Mouse (Mus musculus) ES-Bruce4 (cell line): ENCODE measurements around the gene Cyb561d1. TPM values are rescaled to one million over a fixed set of nuclear protein-coding genes. Genes with fewer than 3 reads are reported as not detected.

ENCODE experiments used
- H3K27ac ChIP-seq: 2 replicates; pipeline ENCODE4 v1.5.1; 2012; ENCODE audit warnings: low read length, inconsistent platforms; ENCODE audit not compliant: insufficient read depth
- H3K27me3 ChIP-seq: 2 replicates; pipeline ENCODE4 v1.6.1; 2012; ENCODE audit warnings: mild to moderate bottlenecking, low read length, inconsistent platforms; ENCODE audit not compliant: control insufficient read depth, poor library complexity, insufficient read depth, severe bottlenecking
- H3K36me3 ChIP-seq: 2 replicates; pipeline ENCODE4 v1.6.1; 2012; ENCODE audit warnings: inconsistent platforms, mild to moderate bottlenecking, low read length, moderate library complexity; ENCODE audit not compliant: control insufficient read depth, poor library complexity, insufficient read depth, severe bottlenecking
- H3K4me1 ChIP-seq: one replicate; pipeline ENCODE4 v1.8.1; 2011; ENCODE audit warnings: low read length; ENCODE audit not compliant: control insufficient read depth, insufficient read depth
- H3K4me3 ChIP-seq: 2 replicates; pipeline ENCODE4 v1.5.1; 2011; ENCODE audit warnings: low read depth, mild to moderate bottlenecking, low read length
- H3K9ac ChIP-seq: 2 replicates; pipeline ENCODE4 v1.6.1; 2012; ENCODE audit warnings: low read depth, mild to moderate bottlenecking, inconsistent platforms; ENCODE audit not compliant: poor library complexity, severe bottlenecking
- H3K9me3 ChIP-seq: replicated peaks from 2 replicates; pipeline ENCODE4 v1.6.1; 2012; ENCODE audit warnings: mild to moderate bottlenecking, low read length, inconsistent platforms; ENCODE audit not compliant: control insufficient read depth, poor library complexity, insufficient read depth, severe bottlenecking
- CTCF ChIP-seq: IDR thresholded peaks from one replicate; pipeline ENCODE4 v1.8.1; 2011; ENCODE audit warnings: low read depth, low read length
- EP300 ChIP-seq: IDR thresholded peaks from 2 replicates; pipeline ENCODE4 v1.6.1; 2011; ENCODE audit warnings: low read depth, low read length; ENCODE audit not compliant: insufficient read depth
- POLR2A ChIP-seq: IDR thresholded peaks from one replicate; pipeline ENCODE4 v1.8.1; 2011; ENCODE audit warnings: low read length; ENCODE audit not compliant: insufficient read depth
- polyA plus RNA-seq: library from polyadenylated mRNA; stranded (reverse); fragments of >200 nt; gene quantifications from 2 replicates; pipeline ENCODE4 v1.2.4, GENCODE M21; 2011; ENCODE audit warnings: low read depth; ENCODE audit not compliant: missing spikeins, insufficient read depth, insufficient read length

The Cyb561d1 gene
- polyA plus RNA-seq, 1 experiment: 3.7 TPM

- Histone ChIP-seq H3K4me3 (no peak overlapping the region), H3K4me1 (no peaks in the 10 kb centered on the region), H3K36me3 (no peaks in the 10 kb centered on the region), H3K27me3 (no peaks in the 10 kb centered on the region), H3K27ac (no peak overlapping the region), H3K9me3 (no peaks in the 10 kb centered on the region), H3K9ac (no peak overlapping the region)
- TF ChIP-seq POLR2A (no peak), EP300 (no peak), CTCF (no peak)
Observed at GRCm38 (mm10) chr3:108152290-108152689, 48.7 kb downstream of the Cyb561d1 start.

DNA sequence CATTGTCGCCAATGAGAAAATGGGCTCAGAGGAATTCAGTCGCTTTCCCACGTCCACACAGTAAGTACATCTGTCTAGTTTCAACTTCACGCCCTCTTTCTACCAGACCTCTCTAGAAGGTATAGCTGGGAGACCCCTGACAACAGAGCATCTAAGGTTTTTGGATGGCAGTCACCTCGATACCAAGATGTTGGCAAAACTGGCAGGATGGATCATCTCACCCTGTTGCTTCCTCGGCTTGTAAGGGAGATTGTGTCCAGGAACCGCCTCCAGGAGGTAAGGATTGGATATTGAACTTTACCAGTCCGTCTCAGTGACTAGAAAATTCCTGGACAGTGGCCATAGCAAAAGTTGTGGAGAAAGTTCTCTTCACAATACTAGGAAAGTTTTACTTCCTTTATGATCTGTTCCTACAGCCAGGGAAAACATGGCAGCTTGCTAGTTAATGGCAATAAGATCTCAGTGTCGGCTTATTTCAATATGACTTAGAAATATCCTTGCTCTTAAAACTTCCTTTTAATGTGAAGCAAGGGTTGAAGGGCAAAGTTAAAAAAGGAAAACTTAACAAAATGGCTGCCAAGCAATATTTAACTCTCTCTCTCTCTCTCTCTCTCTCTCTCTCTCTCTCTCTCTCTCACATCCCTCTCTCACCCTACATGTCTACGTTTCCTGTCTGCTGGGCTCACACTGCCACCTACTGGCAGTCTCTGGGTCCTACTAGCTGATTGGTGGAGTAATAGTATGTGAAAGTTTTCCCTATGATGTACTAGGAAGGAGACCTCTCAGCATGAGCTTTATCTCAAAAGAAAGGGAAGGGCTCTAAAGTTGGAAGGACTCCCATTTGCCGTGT is 53.4 kb downstream of the Cyb561d1 start:
- Histone ChIP-seq H3K4me1 (no peaks in the 10 kb centered on the region), H3K9ac (no peak overlapping the region), H3K9me3 (no peaks in the 10 kb centered on the region), H3K36me3 (peaks cover 3% of the 10 kb centered on the region), H3K4me3 (no peak overlapping the region), H3K27me3 (no peaks in the 10 kb centered on the region), H3K27ac (no peak overlapping the region)
- TF ChIP-seq EP300 (no peak), POLR2A (no peak), CTCF (peak; percentile 79)

DNA sequence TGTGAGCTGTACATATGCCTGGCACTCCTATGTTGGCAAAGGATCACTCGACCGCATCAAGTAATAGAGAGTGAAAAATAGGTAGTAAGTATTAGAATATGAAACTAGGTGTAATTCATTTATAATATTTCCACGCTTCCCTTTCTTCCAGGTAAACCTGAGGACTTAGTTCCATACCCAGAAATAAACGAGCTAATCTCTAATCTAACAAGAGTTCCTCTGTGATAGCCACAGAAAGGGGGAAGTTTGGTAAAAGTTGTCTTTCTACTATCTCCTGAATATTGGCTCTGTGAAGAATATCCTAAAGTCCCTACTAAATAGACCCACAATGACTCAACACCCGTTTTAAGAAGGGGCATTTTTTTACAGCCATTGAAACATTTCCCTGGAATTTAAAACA is 54.3 kb downstream of the Cyb561d1 start:
- H3K4me3 ChIP-seq: peak overlapping the region; percentile 97
- H3K27ac ChIP-seq: no peak overlapping the region
- no peaks in the 10 kb centered on the region for H3K9me3 ChIP-seq
- H3K27me3 ChIP-seq: no peaks in the 10 kb centered on the region
- peaks cover 3% of the 10 kb centered on the region for H3K36me3 ChIP-seq
- no peaks in the 10 kb centered on the region for H3K4me1 ChIP-seq
- peak overlapping the region; percentile 90 for H3K9ac ChIP-seq
- no peak for TF ChIP-seq POLR2A
- no peak for TF ChIP-seq CTCF
- no peak for TF ChIP-seq EP300

Other genes with a start within 250 kb of the Cyb561d1 start
- gene Gstm3, start 231.9 kb downstream of the Cyb561d1 start, polyA plus RNA-seq: 24.6 and 31.6 TPM in 2 replicates
- gene Gstm2, start 214.8 kb downstream of the Cyb561d1 start, polyA plus RNA-seq: 74.8 and 77.0 TPM in 2 replicates
- gene Gstm1, start 183.2 kb downstream of the Cyb561d1 start, polyA plus RNA-seq: 163 and 187 TPM in 2 replicates
- 14.0 and 15.1 TPM in 2 replicates for gene Gstm4, start 156.3 kb downstream of the Cyb561d1 start, polyA plus RNA-seq
- 34.9 and 48.2 TPM in 2 replicates for gene Ampd2, start 114.6 kb downstream of the Cyb561d1 start, polyA plus RNA-seq
- 3.2 and 3.5 TPM in 2 replicates for gene Gnat2, start 108.4 kb downstream of the Cyb561d1 start, polyA plus RNA-seq
- gene Gnai3, start 55.1 kb downstream of the Cyb561d1 start, polyA plus RNA-seq: 116 and 127 TPM in 2 replicates
- not detected in 2 replicates for gene Gpr61, start 46.3 kb downstream of the Cyb561d1 start, polyA plus RNA-seq
- gene Amigo1, start 14.9 kb downstream of the Cyb561d1 start, polyA plus RNA-seq: 4.9 and 5.6 TPM in 2 replicates
- 4.3 and 9.2 TPM in 2 replicates for gene Atxn7l2, start 9.7 kb upstream of the Cyb561d1 start, polyA plus RNA-seq
- not detected in 2 replicates for gene Sypl2, start 25.4 kb upstream of the Cyb561d1 start, polyA plus RNA-seq
- gene Psma5, start 55.7 kb upstream of the Cyb561d1 start, polyA plus RNA-seq: 159 and 168 TPM in 2 replicates
- 21.5 and 25.6 TPM in 2 replicates for gene Sort1, start 82.9 kb upstream of the Cyb561d1 start, polyA plus RNA-seq
- not detected in 2 replicates for gene Mybphl, start 163.7 kb upstream of the Cyb561d1 start, polyA plus RNA-seq
- 255 and 272 TPM in 2 replicates for gene Psrc1, start 182.6 kb upstream of the Cyb561d1 start, polyA plus RNA-seq
- 7.1 and 8.9 TPM in 2 replicates for gene Celsr2, start 214.3 kb upstream of the Cyb561d1 start, polyA plus RNA-seq
- gene Sars, start 244.0 kb upstream of the Cyb561d1 start, polyA plus RNA-seq: 258 and 273 TPM in 2 replicates